Mouse (Mus musculus) brain, embryonic 14.5 days (tissue): ENCODE measurements around the gene Ehd3.

Experiments used
- CTCF ChIP-seq: fragments of 200-500 bp; IDR thresholded peaks from 2 replicates; pipeline ENCODE4 v1.5.1; 2012; ENCODE audit warnings: inconsistent platforms, mild to moderate bottlenecking, moderate library complexity, borderline replicate concordance; ENCODE audit not compliant: insufficient read depth, insufficient read length; ENCODE audit errors: extremely low read depth
- POLR2A ChIP-seq: fragments of 200-500 bp; IDR thresholded peaks from 2 replicates; pipeline ENCODE4 v1.6.1; 2012; ENCODE audit warnings: mild to moderate bottlenecking, inconsistent platforms, borderline replicate concordance; ENCODE audit not compliant: poor library complexity, insufficient read depth, insufficient read length, severe bottlenecking; ENCODE audit errors: extremely low read depth

GRCm38 (mm10) chr17:73853717-73854116 is 49.8 kb downstream of the Ehd3 start:
- TF ChIP-seq POLR2A (no peak), CTCF (no peak)
